Mouse (Mus musculus) CH12.LX (cell line): ENCODE measurements around the gene Cplane1. TPM values are rescaled to one million over a fixed set of nuclear protein-coding genes. Genes with fewer than 3 reads are reported as not detected.

ENCODE experiments used
- DNase-seq: peaks from one replicate; pipeline ENCODE4 v3.0.0-alpha.2; 2013; ENCODE audit errors: extremely low read depth
- H3K27ac ChIP-seq: 2 replicates; pipeline ENCODE4 v1.5.1; 2012; ENCODE audit warnings: low read depth, mild to moderate bottlenecking, control low read depth, moderate library complexity; ENCODE audit not compliant: insufficient read depth
- H3K27me3 ChIP-seq: replicated peaks from 2 replicates; pipeline ENCODE3; 2012; ENCODE audit warnings: inconsistent platforms
- H3K36me3 ChIP-seq, 2 experiments: replicated peaks in 1 of 2; 2 replicates each; pipeline versions ENCODE3 to v1.6.1; 2012; ENCODE audit warnings: inconsistent platforms in 1 of 2, low read length in 1 of 2, mild to moderate bottlenecking in 1 of 2, mixed read lengths in 1 of 2, moderate library complexity in 1 of 2; ENCODE audit not compliant: control insufficient read depth in 1 of 2, insufficient read depth in 1 of 2
- H3K4me1 ChIP-seq, 2 experiments: 2 replicates each; pipeline ENCODE4 v1.6.1; 2012; ENCODE audit warnings: inconsistent platforms in 1 of 2, moderate library complexity in 1 of 2; ENCODE audit not compliant: insufficient read depth in 2 of 2, control insufficient read depth in 1 of 2
- H3K4me2 ChIP-seq: 2 replicates; pipeline ENCODE4 v1.6.1; 2012; ENCODE audit warnings: low read depth, mild to moderate bottlenecking, control low read depth; ENCODE audit not compliant: poor library complexity, insufficient read depth, severe bottlenecking
- H3K4me3 ChIP-seq, 3 experiments: fragments of 150-350 bp in 1 of 3; sonication (generic) in 1 of 3; replicated peaks in 1 of 3; 2 replicates each; pipeline versions ENCODE3 to v1.5.1; 2011 to 2012; ENCODE audit warnings: low read depth in 2 of 3, low read length in 2 of 3, mild to moderate bottlenecking in 2 of 3, moderate library complexity in 2 of 3, control low read depth in 1 of 3, improper control_type of control experiment in 1 of 3, inconsistent platforms in 1 of 3, mixed read lengths in 1 of 3; ENCODE audit not compliant: poor library complexity in 1 of 3
- H3K79me2 ChIP-seq: replicated peaks from 2 replicates; pipeline ENCODE4 v1.6.1; 2012; ENCODE audit warnings: mild to moderate bottlenecking, moderate library complexity; ENCODE audit not compliant: control insufficient read depth, poor library complexity, insufficient read depth, severe bottlenecking; ENCODE audit errors: extremely low read depth
- H3K9ac ChIP-seq: 2 replicates; pipeline ENCODE4 v1.6.1; 2012; ENCODE audit warnings: low read depth, mild to moderate bottlenecking, control low read depth, moderate library complexity; ENCODE audit not compliant: insufficient read depth
- H3K9me3 ChIP-seq: replicated peaks from 2 replicates; pipeline ENCODE3; 2012; ENCODE audit warnings: low read length, inconsistent platforms, mixed read lengths
- CHD1 ChIP-seq: IDR thresholded peaks from 2 replicates; pipeline ENCODE4 v1.6.1; 2012; ENCODE audit warnings: low read depth, low read length, improper control_type of control experiment, inconsistent platforms
- CTCF ChIP-seq, 2 experiments: IDR thresholded peaks in 1 of 2; conservative IDR thresholded peaks in 1 of 2; 2 replicates each; pipeline ENCODE4 v1.5.1; 2011 to 2012; ENCODE audit warnings: low read depth in 2 of 2, low read length in 2 of 2, improper control_type of control experiment in 1 of 2, inconsistent platforms in 1 of 2, mild to moderate bottlenecking in 1 of 2, moderate library complexity in 1 of 2
- E2F4 ChIP-seq: IDR thresholded peaks from 2 replicates; pipeline ENCODE4 v1.6.1; 2011; ENCODE audit warnings: low read depth, low read length, improper control_type of control experiment; ENCODE audit not compliant: insufficient replicate concordance
- HCFC1 ChIP-seq: IDR thresholded peaks from 2 replicates; pipeline ENCODE4 v1.6.1; 2012; ENCODE audit warnings: low read depth, mild to moderate bottlenecking, inconsistent platforms, low read length, improper control_type of control experiment
- JUND ChIP-seq: conservative IDR thresholded peaks from 2 replicates; pipeline ENCODE4 v1.6.1; 2011; ENCODE audit warnings: low read depth, low read length, improper control_type of control experiment
- KAT2A ChIP-seq: IDR thresholded peaks from 2 replicates; pipeline ENCODE4 v1.6.1; 2012; ENCODE audit warnings: low read length, improper control_type of control experiment, inconsistent platforms; ENCODE audit not compliant: insufficient replicate concordance
- MAX ChIP-seq: IDR thresholded peaks from 2 replicates; pipeline ENCODE4 v1.6.1; 2011; ENCODE audit warnings: low read length, improper control_type of control experiment
- MXI1 ChIP-seq: IDR thresholded peaks from 2 replicates; pipeline ENCODE4 v1.6.1; 2011; ENCODE audit warnings: mild to moderate bottlenecking, low read depth, low read length, improper control_type of control experiment
- NRF1 ChIP-seq: IDR thresholded peaks from 2 replicates; pipeline ENCODE4 v1.6.1; 2014; ENCODE audit warnings: low read depth, mild to moderate bottlenecking, inconsistent platforms, low read length, improper control_type of control experiment, moderate library complexity
- PAX5 ChIP-seq: IDR thresholded peaks from 2 replicates; pipeline ENCODE4 v1.6.1; 2012; ENCODE audit warnings: low read length, inconsistent platforms, mixed read lengths
- POLR2A ChIP-seq: IDR thresholded peaks from 2 replicates; pipeline ENCODE4 v1.6.1; 2011; ENCODE audit warnings: low read depth, mild to moderate bottlenecking, improper control_type of control experiment, low read length
- RAD21 ChIP-seq: IDR thresholded peaks from 2 replicates; pipeline ENCODE4 v1.6.1; 2011; ENCODE audit warnings: low read depth, mild to moderate bottlenecking, low read length, improper control_type of control experiment, moderate library complexity
- RCOR1 ChIP-seq: conservative IDR thresholded peaks from 2 replicates; pipeline ENCODE4 v1.6.1; 2012; ENCODE audit warnings: low read depth, mild to moderate bottlenecking, inconsistent platforms, low read length, improper control_type of control experiment
- SIN3A ChIP-seq: IDR thresholded peaks from 2 replicates; pipeline ENCODE4 v1.6.1; 2012; ENCODE audit warnings: low read length, improper control_type of control experiment, inconsistent platforms
- UBTF ChIP-seq: IDR thresholded peaks from 2 replicates; pipeline ENCODE4 v1.6.1; 2012; ENCODE audit warnings: low read depth, mild to moderate bottlenecking, inconsistent platforms, low read length, improper control_type of control experiment, moderate library complexity
- ZC3H11A ChIP-seq: IDR thresholded peaks from 2 replicates; pipeline ENCODE4 v1.6.1; 2012; ENCODE audit warnings: low read depth, mild to moderate bottlenecking, inconsistent platforms, low read length, improper control_type of control experiment
- ZKSCAN1 ChIP-seq: IDR thresholded peaks from 2 replicates; pipeline ENCODE4 v1.6.1; 2012; ENCODE audit warnings: low read depth, inconsistent platforms, low read length, improper control_type of control experiment, borderline replicate concordance
- ZMIZ1 ChIP-seq: IDR thresholded peaks from 2 replicates; pipeline ENCODE4 v1.6.1; 2012; ENCODE audit warnings: low read depth, mild to moderate bottlenecking, inconsistent platforms, low read length, improper control_type of control experiment
- dilution Hi-C: fragments of 300-500 bp; cut with MboI; formaldehyde crosslinking; loops from 2 replicates; pipeline ENCODE4 v1.14.3; 2020; ENCODE audit warnings: low sequenced_read_pairs; ENCODE audit not compliant: extremely low pct_unique_long_range_greater_than_20kb, extremely low pct_ligation_motif_present
- in situ Hi-C: fragments of 300-500 bp; cut with MboI; formaldehyde crosslinking; loops from 3 replicates; pipeline ENCODE4 v1.14.3; 2019; ENCODE audit warnings: low sequenced_read_pairs, low pct_ligation_motif_present, low pct_unique_long_range_greater_than_20kb, mixed read lengths
- polyA plus RNA-seq: library from polyadenylated mRNA; unstranded; fragments of >175 nt; gene quantifications from 2 replicates; pipeline ENCODE4 v1.2.1, GENCODE M21; 2012; ENCODE audit warnings: low read depth; ENCODE audit not compliant: insufficient read length
- total RNA-seq, 2 experiments: library from RNA; depleted of rRNA; stranded (reverse); fragments of 300-350 nt in 1 of 2; fragments of >200 nt in 1 of 2; gene quantifications; 2 replicates each; pipeline ENCODE4 v1.2.3; 2012 to 2014

The Cplane1 gene
- total and polyA plus RNA-seq, 3 experiments: 2.1 to 5.9 (median 3.7) TPM

DNA sequence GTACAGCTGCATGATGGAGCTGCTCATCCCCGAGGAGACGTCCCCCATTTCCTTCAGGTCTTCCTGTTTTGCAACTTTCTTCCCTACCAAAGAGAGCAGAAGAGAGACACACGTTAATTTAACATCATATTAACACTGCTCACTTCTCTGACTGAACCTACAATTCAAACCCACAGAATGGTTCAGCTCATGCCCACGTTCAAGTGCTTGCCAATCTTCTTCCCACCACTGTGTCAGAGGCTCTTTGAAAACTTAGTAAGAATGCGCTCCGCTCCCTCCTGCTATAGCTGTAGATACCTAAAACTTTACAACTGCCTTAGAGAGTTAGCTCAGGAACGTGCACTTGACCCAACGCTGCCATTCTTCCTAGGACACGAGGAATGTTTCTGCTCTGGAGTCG lies 134.0 kb downstream of the Cplane1 start:
- H3K4me2 ChIP-seq: no peak overlapping the region
- no peak for DNase-seq
- in situ Hi-C loops (no loop called here), dilution Hi-C loops (no loop called here)
- H3K27me3 ChIP-seq: no peaks in the 10 kb centered on the region
- H3K4me3 ChIP-seq: no peak overlapping the region
- no peak overlapping the region for H3K27ac ChIP-seq
- H3K9me3 ChIP-seq: no peaks in the 10 kb centered on the region
- no peak overlapping the region for H3K9ac ChIP-seq
- no peak for TF ChIP-seq CTCF (conservative IDR thresholded peaks at IDR 0.05 in 1 of 2, IDR thresholded peaks at IDR 0.05 in 1 of 2; ENCODE audit: low read depth in 2 of 2, low read length in 2 of 2)
- TF ChIP-seq RCOR1: no peak
- TF ChIP-seq PAX5: no peak
- no peak for TF ChIP-seq NRF1
- no peak for TF ChIP-seq ZC3H11A
- TF ChIP-seq RAD21: no peak
- TF ChIP-seq KAT2A: no peak
- no peak for TF ChIP-seq JUND
- no peak for TF ChIP-seq ZKSCAN1
- no peak for TF ChIP-seq MAX
- TF ChIP-seq HCFC1: no peak
- no peak for TF ChIP-seq POLR2A
- no peak for TF ChIP-seq MXI1
- no peak for TF ChIP-seq ZMIZ1
- no peak for TF ChIP-seq E2F4
- TF ChIP-seq SIN3A: no peak
- peaks cover 49 to 82% of the 10 kb centered on the region in 2 experiments for H3K36me3 ChIP-seq
- H3K4me1 ChIP-seq: peaks cover 0 to 6% of the 10 kb centered on the region in 2 experiments; a peak in 1 of 4 replicates
- H3K79me2 ChIP-seq: no peaks in the 10 kb centered on the region

DNA sequence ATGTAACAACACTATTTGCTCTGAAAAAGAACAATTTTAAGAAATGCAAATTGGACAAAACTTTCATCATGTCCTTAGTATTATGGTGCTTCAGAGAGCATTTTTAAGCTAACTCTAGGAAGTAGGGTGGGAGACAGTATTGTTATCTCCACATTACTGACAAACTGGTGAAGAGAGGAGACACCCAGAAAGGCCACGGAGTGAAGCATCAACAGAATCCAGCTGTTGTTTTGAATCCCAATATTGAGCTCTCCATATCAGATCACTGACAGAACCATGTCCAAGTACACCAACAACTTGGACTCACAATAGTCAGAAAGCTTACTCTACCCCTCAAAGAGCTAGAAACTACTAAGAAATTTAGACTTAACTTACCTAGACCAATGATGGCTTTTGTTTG lies 136.6 kb downstream of the Cplane1 start:
- DNase-seq: no peak
- H3K79me2 ChIP-seq: no peaks in the 10 kb centered on the region
- H3K27ac ChIP-seq: no peak overlapping the region
- H3K27me3 ChIP-seq: no peaks in the 10 kb centered on the region
- H3K4me2 ChIP-seq: no peak overlapping the region
- H3K36me3 ChIP-seq: peaks cover 46 to 75% of the 10 kb centered on the region in 2 experiments
- H3K4me3 ChIP-seq: no peak overlapping the region
- H3K4me1 ChIP-seq: no peaks in the 10 kb centered on the region
- H3K9ac ChIP-seq: no peak overlapping the region
- no peaks in the 10 kb centered on the region for H3K9me3 ChIP-seq
- in situ Hi-C loops: no loop called here
- dilution Hi-C loops: no loop called here
- no peak for TF ChIP-seq ZKSCAN1
- no peak for TF ChIP-seq CHD1
- no peak for TF ChIP-seq UBTF
